Mouse (Mus musculus) forebrain, embryonic 16.5 days (tissue): ENCODE results near the gene Clcn5. TPM values are rescaled to one million over a fixed set of nuclear protein-coding genes. Genes with fewer than 3 reads are reported as not detected.
A peak's percentile ranks its signal among the peaks of the same experiment; 100 is the strongest.

Source experiments
- ATAC-seq: fragments of 200-750 bp; cut with Nextera tagmentation; 2 replicates; pipeline ENCODE4 v1.8.0; 2017; ENCODE audit warnings: mild to moderate bottlenecking, moderate library complexity
- H3K27ac ChIP-seq: fragments of 300-500 bp; sonication (generic); 2 replicates; pipeline ENCODE4 v1.5.1; 2014; ENCODE audit warnings: low read length, control low read depth
- H3K27me3 ChIP-seq: fragments of 300-500 bp; sonication (generic); replicated peaks from 2 replicates; pipeline ENCODE4 v1.6.1; 2014; ENCODE audit warnings: low read length; ENCODE audit not compliant: control insufficient read depth, insufficient read depth
- H3K36me3 ChIP-seq: fragments of 300-500 bp; sonication (generic); 2 replicates; pipeline ENCODE4 v1.6.1; 2014; ENCODE audit not compliant: control insufficient read depth, insufficient read depth
- H3K4me1 ChIP-seq: fragments of 300-500 bp; sonication (generic); replicated peaks from 2 replicates; pipeline ENCODE4 v1.6.1; 2014; ENCODE audit warnings: low read length; ENCODE audit not compliant: control insufficient read depth, insufficient read depth
- H3K4me2 ChIP-seq: fragments of 300-500 bp; sonication (generic); 2 replicates; pipeline ENCODE4 v1.6.1; 2014; ENCODE audit warnings: mild to moderate bottlenecking, low read length, control low read depth
- H3K4me3 ChIP-seq: fragments of 300-500 bp; sonication (generic); replicated peaks from 2 replicates; pipeline ENCODE4 v1.5.1; 2014; ENCODE audit warnings: mild to moderate bottlenecking, low read length, control low read depth
- H3K9ac ChIP-seq: fragments of 300-500 bp; sonication (generic); replicated peaks from 2 replicates; pipeline ENCODE4 v1.6.1; 2014; ENCODE audit warnings: low read depth, low read length, control low read depth
- H3K9me3 ChIP-seq: fragments of 300-500 bp; sonication (generic); 2 replicates; pipeline ENCODE4 v1.6.1; 2016; ENCODE audit warnings: low read length; ENCODE audit not compliant: control insufficient read depth
- WGBS: fragments of 180-500 bp; shearing (Covaris S2); extraction: QIAGEN DNeasy Blood & Tissue Kit; methylation state at CpG from one replicate; pipeline ENCODE4 v1.1.7; 2014; 5-methylcytosine and 5-hydroxymethylcytosine counted together
- polyA plus RNA-seq: library from polyadenylated mRNA; unstranded; fragments of >200 nt; fragmentation: Nextera tagmentation; extraction: Ambion mirVana; gene quantifications from 2 replicates; pipeline ENCODE4 v1.2.1, GENCODE M21; 2015

Gene Clcn5
- polyA plus RNA-seq, 1 experiment from 2014 or later: 6.2 TPM

GRCm38 (mm10) chrX:7292151-7292768 lies 26.9 kb downstream of the Clcn5 start:
- ATAC-seq: no peak
- H3K36me3 ChIP-seq: no peaks in the 10 kb centered on the region
- H3K27me3 ChIP-seq: no peaks in the 10 kb centered on the region
- H3K27ac ChIP-seq: no peak overlapping the region
- WGBS: 88% methylated on average over 8 of the region's 8 CpGs
- H3K4me2 ChIP-seq: no peak overlapping the region
- no peaks in the 10 kb centered on the region for H3K4me1 ChIP-seq
- H3K9ac ChIP-seq: no peak overlapping the region
- H3K4me3 ChIP-seq: no peak overlapping the region
- H3K9me3 ChIP-seq: no peaks in the 10 kb centered on the region

DNA sequence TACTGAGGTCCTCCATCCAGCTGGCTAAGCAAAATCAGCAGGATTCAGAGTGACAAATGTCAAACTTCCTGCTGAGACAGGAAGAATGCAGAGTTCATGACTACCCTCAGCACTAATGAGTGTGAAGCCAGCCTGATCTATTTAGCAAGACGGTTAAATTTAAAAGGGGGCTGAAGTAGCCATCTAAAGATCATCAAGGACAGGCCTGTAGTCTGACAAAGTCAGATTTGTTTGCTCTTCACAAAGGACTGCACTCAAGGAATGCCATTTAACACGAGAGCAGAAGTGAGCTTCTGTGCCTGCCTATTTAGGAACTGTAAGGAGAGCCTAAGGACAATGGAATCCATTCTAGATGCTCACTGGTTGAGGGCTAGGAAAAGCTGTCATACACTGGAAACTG lies 30.2 kb downstream of the Clcn5 start:
- 16% methylated on average over 2 of the region's 2 CpGs for WGBS
- no peaks in the 10 kb centered on the region for H3K9me3 ChIP-seq
- H3K27ac ChIP-seq: no peak overlapping the region
- H3K4me1 ChIP-seq: no peaks in the 10 kb centered on the region
- H3K4me2 ChIP-seq: no peak overlapping the region
- ATAC-seq: no peak
- no peak overlapping the region for H3K4me3 ChIP-seq
- no peaks in the 10 kb centered on the region for H3K27me3 ChIP-seq
- no peak overlapping the region for H3K9ac ChIP-seq
- no peaks in the 10 kb centered on the region for H3K36me3 ChIP-seq

GRCm38 (mm10) chrX:7287051-7287734 lies 32.0 kb downstream of the Clcn5 start:
- Histone ChIP-seq H3K36me3 (no peaks in the 10 kb centered on the region), H3K9ac (no peak overlapping the region)
- WGBS: 88% methylated on average over 2 of the region's 2 CpGs

DNA sequence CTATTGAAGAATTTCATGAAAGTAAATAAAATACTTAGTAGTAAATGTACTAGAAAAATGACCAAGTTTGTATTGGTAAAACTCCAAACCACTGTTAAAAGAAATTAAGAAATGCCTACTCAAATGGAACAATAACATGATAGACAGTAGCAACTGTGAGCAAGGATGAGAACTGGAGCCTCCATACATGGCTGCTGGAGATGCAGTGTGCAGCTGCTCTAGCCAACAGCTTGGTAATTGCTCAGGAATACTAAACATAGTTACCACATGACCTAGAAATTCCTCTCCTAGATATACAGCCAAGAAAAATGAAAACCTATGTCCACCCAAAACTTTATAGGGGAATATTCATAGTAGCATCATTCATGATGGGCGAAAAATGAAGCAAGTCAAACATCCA lies 36.5 kb downstream of the Clcn5 start:
- Histone ChIP-seq H3K27ac (no peak overlapping the region), H3K27me3 (no peaks in the 10 kb centered on the region), H3K4me3 (no peak overlapping the region), H3K4me2 (no peak overlapping the region), H3K4me1 (no peaks in the 10 kb centered on the region), H3K9ac (no peak overlapping the region), H3K36me3 (no peaks in the 10 kb centered on the region), H3K9me3 (no peaks in the 10 kb centered on the region)
- WGBS: 83% methylated on average over 1 of the region's 1 CpGs
- no peak for ATAC-seq

More at GRCm38 (mm10) chrX:7287051-7287734, 32.0 kb downstream of the Clcn5 start:
- Histone ChIP-seq H3K4me3 (no peak overlapping the region), H3K27me3 (no peaks in the 10 kb centered on the region), H3K4me1 (no peaks in the 10 kb centered on the region), H3K4me2 (no peak overlapping the region), H3K27ac (no peak overlapping the region), H3K9me3 (no peaks in the 10 kb centered on the region)
- ATAC-seq: no peak

GRCm38 (mm10) chrX:7279722-7280121 lies 39.4 kb downstream of the Clcn5 start:
- Histone ChIP-seq H3K36me3 (no peaks in the 10 kb centered on the region), H3K27ac (peak overlapping the region; percentile 56; the same call in 1 of the 2 replicates), H3K27me3 (no peaks in the 10 kb centered on the region), H3K4me2 (no peak overlapping the region), H3K4me1 (no peaks in the 10 kb centered on the region), H3K9ac (no peak overlapping the region), H3K4me3 (no peak overlapping the region), H3K9me3 (no peaks in the 10 kb centered on the region)
- whole genome bisulfite sequencing: 30% methylated on average over 5 of the region's 5 CpGs
- ATAC-seq: peak; percentile 94

GRCm38 (mm10) chrX:7276564-7276963 lies 42.6 kb downstream of the Clcn5 start:
- H3K36me3 ChIP-seq: no peaks in the 10 kb centered on the region
- ATAC-seq: no peak
- WGBS: 73% methylated on average over 6 of the region's 6 CpGs

DNA sequence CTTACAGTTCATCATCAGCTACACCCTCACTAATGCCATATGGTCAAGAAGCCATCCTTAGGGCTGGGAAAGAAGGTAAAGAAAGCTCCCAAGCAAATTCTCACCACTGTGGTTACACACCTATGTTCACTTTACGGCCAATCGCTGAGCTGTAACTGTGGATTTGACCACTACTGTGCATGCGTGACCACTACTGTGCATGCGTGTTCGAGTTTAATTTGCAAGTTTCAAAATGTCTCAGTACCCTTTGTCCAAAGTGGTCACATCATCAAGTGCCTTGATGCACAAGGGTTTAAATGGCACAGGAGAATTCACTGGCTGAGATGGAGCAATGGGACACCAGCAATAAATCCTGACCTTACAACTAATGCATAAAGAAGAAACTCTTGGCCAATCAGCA lies 58.0 kb downstream of the Clcn5 start:
- no peaks in the 10 kb centered on the region for H3K27me3 ChIP-seq
- no peak for ATAC-seq
- WGBS: 98% methylated on average over 5 of the region's 5 CpGs
- no peak overlapping the region for H3K9ac ChIP-seq
- H3K4me1 ChIP-seq: no peaks in the 10 kb centered on the region
- H3K4me2 ChIP-seq: no peak overlapping the region
- no peaks in the 10 kb centered on the region for H3K36me3 ChIP-seq
- no peak overlapping the region for H3K4me3 ChIP-seq
- no peak overlapping the region for H3K27ac ChIP-seq
- no peaks in the 10 kb centered on the region for H3K9me3 ChIP-seq

More at GRCm38 (mm10) chrX:7276564-7276963, 42.6 kb downstream of the Clcn5 start:
- no peak overlapping the region for H3K27ac ChIP-seq
- H3K27me3 ChIP-seq: no peaks in the 10 kb centered on the region
- no peaks in the 10 kb centered on the region for H3K4me1 ChIP-seq
- H3K9ac ChIP-seq: no peak overlapping the region
- H3K4me2 ChIP-seq: no peak overlapping the region
- no peaks in the 10 kb centered on the region for H3K9me3 ChIP-seq
- H3K4me3 ChIP-seq: no peak overlapping the region

DNA sequence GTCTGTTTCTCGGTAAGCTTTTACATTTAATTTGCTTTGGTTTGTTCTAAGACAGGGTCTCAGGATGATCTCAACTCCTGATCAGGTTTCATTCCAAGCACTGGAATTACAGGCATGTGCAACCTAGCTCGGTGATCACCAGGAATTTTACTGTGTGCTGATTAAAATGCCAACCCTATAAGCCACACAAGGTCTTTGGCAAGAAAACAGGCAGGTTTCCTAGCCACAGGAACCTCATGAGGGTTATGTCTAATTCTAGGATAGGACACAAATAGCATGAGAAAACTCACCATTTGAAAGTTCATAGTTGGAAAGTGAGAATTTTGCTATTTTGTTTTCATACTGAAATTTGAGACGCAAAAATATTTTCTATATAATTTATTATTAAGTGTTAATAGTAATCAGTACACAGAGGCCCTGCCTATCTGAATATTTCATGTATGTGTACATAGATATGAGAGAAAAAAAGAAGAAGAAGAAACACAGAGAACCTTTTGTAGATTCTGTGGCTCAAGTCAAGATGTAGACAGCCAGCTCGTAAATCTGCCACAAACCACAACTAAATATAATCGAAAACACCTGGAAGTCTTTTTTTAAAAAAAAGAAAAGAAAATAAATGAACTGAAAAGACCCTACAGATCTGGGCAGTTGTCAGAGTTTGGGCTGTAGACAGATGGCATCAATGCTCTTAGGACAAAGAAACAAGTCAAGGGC lies 58.6 kb downstream of the Clcn5 start:
- H3K4me2 ChIP-seq: no peak overlapping the region
- no peaks in the 10 kb centered on the region for H3K27me3 ChIP-seq
- no peak overlapping the region for H3K27ac ChIP-seq
- no peaks in the 10 kb centered on the region for H3K36me3 ChIP-seq
- no peak for ATAC-seq
- no peak overlapping the region for H3K4me3 ChIP-seq
- H3K9ac ChIP-seq: no peak overlapping the region
- WGBS: 85% methylated on average over 5 of the region's 5 CpGs
- no peaks in the 10 kb centered on the region for H3K9me3 ChIP-seq
- no peaks in the 10 kb centered on the region for H3K4me1 ChIP-seq

DNA sequence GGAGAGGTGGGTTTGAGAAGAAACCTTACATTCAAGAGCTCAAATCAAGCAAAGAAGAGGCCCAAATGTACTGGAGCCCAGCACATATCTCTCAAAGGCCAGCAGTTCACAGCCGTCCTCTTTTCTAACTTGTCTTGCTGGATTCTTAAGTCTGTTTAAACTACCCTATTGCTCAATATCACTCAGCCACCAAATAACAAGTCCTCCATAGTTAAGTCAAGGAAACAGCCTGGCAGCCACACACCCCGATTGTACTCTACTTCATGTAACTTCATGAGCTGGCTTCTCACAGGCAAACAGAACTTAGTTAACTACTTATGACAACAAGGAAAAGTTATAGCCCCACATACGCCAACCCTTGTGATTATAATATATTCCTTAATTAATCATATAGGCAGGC lies 59.4 kb downstream of the Clcn5 start:
- H3K27me3 ChIP-seq: no peaks in the 10 kb centered on the region
- WGBS: 87% methylated on average over 3 of the region's 3 CpGs
- H3K4me2 ChIP-seq: no peak overlapping the region
- no peak overlapping the region for H3K4me3 ChIP-seq
- H3K4me1 ChIP-seq: no peaks in the 10 kb centered on the region
- H3K9me3 ChIP-seq: no peaks in the 10 kb centered on the region
- H3K36me3 ChIP-seq: no peaks in the 10 kb centered on the region
- no peak overlapping the region for H3K9ac ChIP-seq
- H3K27ac ChIP-seq: no peak overlapping the region
- no peak for ATAC-seq
